Mouse (Mus musculus) heart, embryonic 12.5 days (tissue): ENCODE results near the gene Lmtk2. TPM values are rescaled to one million over a fixed set of nuclear protein-coding genes. Genes with fewer than 3 reads are reported as not detected.

Experiments
- ATAC-seq: fragments of 200-750 bp; cut with Nextera tagmentation; 2 replicates; pipeline ENCODE4 v1.8.0; 2017; ENCODE audit warnings: moderate TSS enrichment, moderate library complexity; ENCODE audit not compliant: insufficient number of reproducible peaks, low FRiP score
- H3K27ac ChIP-seq: fragments of 300-500 bp; sonication (generic); 2 replicates; pipeline ENCODE4 v1.5.1; 2016; ENCODE audit warnings: mild to moderate bottlenecking, moderate library complexity; ENCODE audit not compliant: poor library complexity, severe bottlenecking
- H3K27me3 ChIP-seq: fragments of 300-500 bp; sonication (generic); replicated peaks from 2 replicates; pipeline ENCODE4 v1.6.1; 2016; ENCODE audit warnings: mild to moderate bottlenecking, moderate library complexity
- H3K36me3 ChIP-seq: fragments of 300-500 bp; sonication (generic); 2 replicates; pipeline ENCODE4 v1.6.1; 2016; ENCODE audit warnings: mild to moderate bottlenecking, moderate library complexity
- H3K4me1 ChIP-seq: fragments of 300-500 bp; sonication (generic); replicated peaks from 2 replicates; pipeline ENCODE4 v1.6.1; 2016; ENCODE audit warnings: mild to moderate bottlenecking
- H3K4me2 ChIP-seq: fragments of 300-500 bp; sonication (generic); 2 replicates; pipeline ENCODE4 v1.6.1; 2016; ENCODE audit warnings: mild to moderate bottlenecking, moderate library complexity
- H3K4me3 ChIP-seq: fragments of 300-500 bp; sonication (generic); 2 replicates; pipeline ENCODE4 v1.5.1; 2016; ENCODE audit warnings: mild to moderate bottlenecking
- H3K9ac ChIP-seq: fragments of 300-500 bp; sonication (generic); 2 replicates; pipeline ENCODE4 v1.6.1; 2016; ENCODE audit warnings: mild to moderate bottlenecking, moderate library complexity
- H3K9me3 ChIP-seq: fragments of 300-500 bp; sonication (generic); replicated peaks from 2 replicates; pipeline ENCODE4 v1.6.1; 2016; ENCODE audit warnings: mild to moderate bottlenecking, moderate library complexity
- WGBS: fragments of 180-500 bp; shearing (Covaris S2); methylation state at CpG from one replicate; pipeline ENCODE4 v1.1.7; 2016; 5-methylcytosine and 5-hydroxymethylcytosine counted together
- polyA plus RNA-seq: library from polyadenylated mRNA; unstranded; fragments of >200 nt; fragmentation: Nextera tagmentation; extraction: Ambion mirVana; gene quantifications from 2 replicates; pipeline ENCODE4 v1.2.1, GENCODE M21; 2016

The Lmtk2 gene
- polyA plus RNA-seq, 1 experiment from 2014 or later, result 6.9 TPM

DNA sequence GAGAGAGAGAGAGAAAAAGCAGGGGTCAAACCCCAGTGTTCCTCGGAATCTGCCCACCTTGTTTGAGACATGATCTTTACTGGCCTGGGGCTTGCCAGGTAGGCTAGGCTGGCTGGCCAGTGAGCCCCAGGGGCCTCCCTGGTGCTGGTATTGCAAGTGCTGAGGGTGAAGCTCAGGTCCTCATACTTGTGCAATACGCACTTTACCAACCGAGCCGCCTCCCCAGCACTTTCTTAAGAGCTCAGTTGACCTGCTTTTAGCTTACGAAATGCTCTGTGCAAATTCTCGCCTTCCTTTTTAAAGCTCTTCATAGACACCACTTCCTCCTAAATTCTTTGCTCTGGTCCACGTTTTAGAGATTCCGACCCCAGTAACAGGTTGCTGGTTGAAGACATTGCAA, 9.0 kb downstream of the Lmtk2 start:
- Histone ChIP-seq H3K4me2 (no peak overlapping the region), H3K9ac (no peak overlapping the region), H3K4me1 (peaks cover 37% of the 10 kb centered on the region), H3K9me3 (no peaks in the 10 kb centered on the region), H3K27ac (no peak overlapping the region), H3K4me3 (no peak overlapping the region), H3K27me3 (no peaks in the 10 kb centered on the region), H3K36me3 (no peaks in the 10 kb centered on the region)
- WGBS, result 89% methylated on average over 8 of the region's 8 CpGs
- no peak for ATAC-seq

DNA sequence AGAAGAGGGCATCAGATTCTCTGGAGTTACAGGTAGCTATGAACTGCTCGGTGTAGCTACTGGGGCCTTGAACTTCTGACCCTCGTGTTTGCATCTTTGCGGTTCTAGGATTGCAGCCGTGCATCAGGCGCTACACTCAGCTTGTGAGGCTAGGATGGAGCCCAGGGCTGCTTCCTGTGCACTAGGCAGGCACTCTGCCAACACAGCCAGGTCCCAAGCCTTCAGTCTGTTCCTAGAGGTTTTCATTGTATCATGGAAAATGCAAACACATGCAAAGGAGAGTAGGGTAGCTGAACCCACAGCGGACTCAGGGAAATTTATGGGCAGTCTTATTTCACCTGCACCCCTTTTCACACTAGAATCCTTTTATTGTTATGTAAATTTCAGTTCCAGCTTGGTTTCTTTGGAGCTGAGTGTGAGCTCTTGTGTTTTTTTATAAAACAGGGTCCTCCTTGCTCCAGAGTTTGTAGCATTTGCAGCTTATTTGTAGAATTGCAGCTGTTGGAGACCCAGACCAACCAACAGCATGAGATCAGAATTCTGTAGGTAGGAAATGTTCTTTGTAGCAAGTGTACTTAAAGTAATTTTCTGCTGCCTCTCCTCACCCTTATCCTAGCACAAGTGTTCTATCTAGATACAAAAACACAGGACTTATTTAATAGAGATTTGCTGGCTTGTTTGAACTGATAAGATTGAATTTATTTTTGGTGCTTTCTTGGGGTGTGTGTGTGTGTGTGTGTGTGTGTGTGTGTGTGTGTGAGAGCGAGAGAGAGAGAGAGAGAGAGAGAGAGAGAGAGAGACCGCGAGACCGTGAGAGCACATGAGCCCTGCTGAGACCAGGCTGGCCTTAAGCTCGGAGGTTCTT, 12.6 kb downstream of the Lmtk2 start:
- Histone ChIP-seq H3K4me1 (peaks cover 31% of the 10 kb centered on the region), H3K27ac (0 out of 2 replicates have a peak overlapping the region, but pooled peaks have one; percentile 31), H3K36me3 (no peaks in the 10 kb centered on the region), H3K27me3 (no peaks in the 10 kb centered on the region), H3K9me3 (no peaks in the 10 kb centered on the region), H3K4me3 (no peak overlapping the region), H3K4me2 (no peak overlapping the region), H3K9ac (no peak overlapping the region)
- ATAC-seq, result no peak; the same call in 1 of the 2 replicates
- 77% methylated on average over 11 of the region's 11 CpGs for WGBS

DNA sequence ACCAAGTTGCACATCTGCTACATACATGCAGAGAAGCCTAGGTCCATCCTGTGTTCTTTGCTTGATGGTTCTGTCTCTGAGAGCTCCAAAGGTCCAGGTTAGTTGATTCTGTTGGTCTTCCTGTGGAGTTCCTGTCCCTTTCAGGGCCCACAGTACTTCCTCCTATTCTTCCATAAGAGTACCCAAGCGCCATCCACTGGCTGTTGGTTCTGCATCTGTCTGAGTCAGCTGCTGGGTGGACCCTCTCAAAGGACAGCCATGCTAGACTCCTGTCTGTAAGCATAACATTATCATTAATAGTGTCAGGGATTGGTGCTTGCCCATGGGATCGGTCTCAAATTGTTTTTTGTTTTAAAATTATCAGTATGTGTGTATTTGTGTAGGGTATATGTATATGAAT, 13.8 kb downstream of the Lmtk2 start:
- ATAC-seq, result no peak
- no peak overlapping the region for H3K4me3 ChIP-seq
- WGBS, result 75% methylated on average over 2 of the region's 2 CpGs
- H3K4me2 ChIP-seq, result no peak overlapping the region
- no peak overlapping the region for H3K9ac ChIP-seq
- H3K4me1 ChIP-seq, result peaks cover 32% of the 10 kb centered on the region
- H3K27me3 ChIP-seq, result no peaks in the 10 kb centered on the region
- H3K9me3 ChIP-seq, result no peaks in the 10 kb centered on the region
- no peak overlapping the region for H3K27ac ChIP-seq
- no peaks in the 10 kb centered on the region for H3K36me3 ChIP-seq

DNA sequence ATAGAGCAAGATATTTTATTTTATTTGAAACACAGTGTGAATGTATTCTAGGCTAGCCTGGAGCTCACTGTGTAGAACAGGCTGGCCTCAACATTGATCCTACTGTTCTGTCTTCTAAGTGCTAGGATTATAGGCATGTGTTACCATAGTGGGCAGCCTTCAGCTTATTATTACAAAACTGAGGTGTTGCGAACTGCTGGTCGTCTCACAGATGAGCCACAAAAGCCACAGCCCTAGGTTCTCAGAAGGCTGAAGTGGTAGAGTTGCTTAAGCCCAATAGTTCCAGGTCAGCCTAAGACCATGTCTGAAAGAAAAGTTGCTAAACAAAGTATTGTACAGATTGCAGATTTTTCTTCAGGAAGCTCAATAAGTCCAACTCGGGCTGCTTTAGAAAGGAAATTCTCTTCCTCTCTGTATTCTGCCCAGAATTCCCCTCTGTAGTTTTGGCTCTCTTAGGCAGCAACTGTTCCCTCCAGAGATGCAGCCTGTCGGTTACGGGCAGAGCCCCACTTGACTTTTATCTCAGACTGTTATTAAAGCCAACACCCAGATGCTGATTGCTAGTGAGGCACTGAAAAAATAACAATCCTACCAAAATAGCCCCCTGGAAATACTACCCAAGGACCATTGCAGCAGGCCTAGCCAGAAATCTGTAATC, 14.9 kb downstream of the Lmtk2 start:
- WGBS, result 42% methylated on average over 5 of the region's 5 CpGs
- Histone ChIP-seq H3K4me3 (no peak overlapping the region), H3K27me3 (no peaks in the 10 kb centered on the region), H3K9ac (peak overlapping the region; percentile 45; the same call in 1 of the 2 replicates), H3K36me3 (no peaks in the 10 kb centered on the region), H3K4me1 (peaks cover 41% of the 10 kb centered on the region), H3K4me2 (peak overlapping the region; percentile 24; the same call in 1 of the 2 replicates), H3K9me3 (no peaks in the 10 kb centered on the region), H3K27ac (peak overlapping the region; percentile 51)
- no peak for ATAC-seq

DNA sequence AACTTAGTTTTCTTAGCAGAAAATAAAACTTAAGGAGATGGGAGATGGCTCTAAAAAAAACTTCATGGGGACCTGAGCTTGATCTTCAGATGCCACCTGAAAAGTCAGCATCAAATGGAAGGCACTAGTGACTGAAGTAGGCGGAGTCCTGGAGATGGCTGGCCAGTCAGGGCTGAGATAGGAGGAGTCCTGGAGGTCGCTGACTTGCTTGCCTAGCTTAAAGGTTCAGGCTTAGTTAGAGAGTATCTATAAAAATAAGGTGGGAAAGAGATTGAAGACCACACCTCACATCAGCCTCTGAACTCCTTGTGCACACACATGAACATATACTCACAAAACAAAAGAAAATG, 15.4 kb downstream of the Lmtk2 start:
- H3K27ac ChIP-seq, result peak overlapping the region; percentile 51; the same call in 1 of the 2 replicates
- no peak for ATAC-seq
- no peak overlapping the region for H3K9ac ChIP-seq
- no peaks in the 10 kb centered on the region for H3K9me3 ChIP-seq
- H3K4me3 ChIP-seq, result no peak overlapping the region
- peaks cover 46% of the 10 kb centered on the region for H3K4me1 ChIP-seq
- no peaks in the 10 kb centered on the region for H3K27me3 ChIP-seq
- H3K36me3 ChIP-seq, result no peaks in the 10 kb centered on the region
- no peak overlapping the region for H3K4me2 ChIP-seq
- 66% methylated on average over 2 of the region's 2 CpGs for WGBS

DNA sequence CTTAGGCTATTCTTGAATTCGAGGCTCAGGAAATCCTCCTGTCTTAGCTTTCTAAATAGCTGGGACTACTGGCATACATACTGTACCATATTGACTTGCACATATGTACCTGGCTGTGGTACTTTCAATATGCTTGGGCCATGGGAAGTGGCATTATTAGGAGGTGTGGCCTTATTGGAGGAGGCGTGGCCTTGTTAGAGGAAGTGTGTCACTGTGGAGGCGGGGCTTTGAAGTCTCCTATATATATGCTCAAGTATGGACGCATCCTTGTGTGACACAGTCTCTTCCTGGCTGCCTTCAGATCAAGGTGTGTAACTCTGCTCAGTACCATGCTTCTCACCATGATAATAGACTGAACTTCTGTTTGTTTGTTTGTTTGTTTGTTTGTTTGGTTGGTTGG, 18.0 kb downstream of the Lmtk2 start:
- H3K9ac ChIP-seq, result no peak overlapping the region
- H3K27me3 ChIP-seq, result no peaks in the 10 kb centered on the region
- 94% methylated on average over 4 of the region's 4 CpGs for WGBS
- H3K4me2 ChIP-seq, result no peak overlapping the region
- no peak overlapping the region for H3K27ac ChIP-seq
- H3K36me3 ChIP-seq, result no peaks in the 10 kb centered on the region
- no peak for ATAC-seq
- H3K4me3 ChIP-seq, result no peak overlapping the region
- no peaks in the 10 kb centered on the region for H3K9me3 ChIP-seq
- H3K4me1 ChIP-seq, result peaks cover 42% of the 10 kb centered on the region

DNA sequence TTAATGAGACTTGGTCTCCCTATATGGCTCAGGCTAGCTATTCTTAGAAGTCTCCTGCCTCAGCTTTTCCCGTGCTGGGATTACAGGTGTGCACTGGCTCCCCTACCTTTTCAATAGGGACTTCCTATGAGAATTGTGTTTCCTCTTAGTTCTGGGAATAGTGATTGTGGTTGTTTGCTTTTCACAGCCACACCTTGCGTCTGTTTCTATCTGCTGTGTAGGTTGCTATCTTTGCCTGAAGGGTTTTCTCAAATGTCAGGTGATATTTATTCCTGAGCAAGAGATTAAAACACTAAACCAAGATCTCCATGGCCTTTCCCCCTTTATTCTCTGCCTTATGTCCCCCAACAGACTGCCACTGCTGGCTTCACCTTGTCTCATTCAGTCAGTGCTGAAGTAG, 19.1 kb downstream of the Lmtk2 start:
- H3K27ac ChIP-seq, result no peak overlapping the region
- no peak overlapping the region for H3K9ac ChIP-seq
- H3K36me3 ChIP-seq, result no peaks in the 10 kb centered on the region
- no peaks in the 10 kb centered on the region for H3K9me3 ChIP-seq
- no peak overlapping the region for H3K4me3 ChIP-seq
- no peaks in the 10 kb centered on the region for H3K27me3 ChIP-seq
- no peak for ATAC-seq
- WGBS, result 67% methylated on average over 2 of the region's 2 CpGs
- H3K4me1 ChIP-seq, result peaks cover 42% of the 10 kb centered on the region
- no peak overlapping the region for H3K4me2 ChIP-seq

DNA sequence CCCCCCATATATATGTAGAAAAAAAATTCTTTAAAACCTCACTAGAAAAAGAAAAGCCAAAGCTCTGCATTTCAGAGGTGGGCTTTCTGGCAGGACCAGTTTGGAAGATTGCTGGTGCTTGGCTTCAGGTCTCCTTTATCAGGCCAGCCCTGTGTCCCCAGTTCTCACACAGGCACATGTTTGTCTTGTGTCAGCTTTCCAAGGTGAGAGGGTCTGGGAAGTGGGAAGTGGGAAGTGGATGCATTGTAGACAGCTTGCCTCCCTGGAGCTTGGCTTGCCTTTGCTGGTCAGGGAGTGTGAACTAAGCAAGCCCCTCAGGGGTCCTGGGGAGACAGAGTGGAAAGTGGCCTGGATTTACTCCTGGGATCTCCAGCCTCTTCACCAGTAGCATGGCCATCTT, 21.3 kb downstream of the Lmtk2 start:
- Histone ChIP-seq H3K4me2 (no peak overlapping the region), H3K4me1 (peaks cover 34% of the 10 kb centered on the region), H3K9me3 (no peaks in the 10 kb centered on the region), H3K27me3 (no peaks in the 10 kb centered on the region), H3K9ac (no peak overlapping the region), H3K27ac (no peak overlapping the region), H3K36me3 (no peaks in the 10 kb centered on the region), H3K4me3 (no peak overlapping the region)
- no peak for ATAC-seq

DNA sequence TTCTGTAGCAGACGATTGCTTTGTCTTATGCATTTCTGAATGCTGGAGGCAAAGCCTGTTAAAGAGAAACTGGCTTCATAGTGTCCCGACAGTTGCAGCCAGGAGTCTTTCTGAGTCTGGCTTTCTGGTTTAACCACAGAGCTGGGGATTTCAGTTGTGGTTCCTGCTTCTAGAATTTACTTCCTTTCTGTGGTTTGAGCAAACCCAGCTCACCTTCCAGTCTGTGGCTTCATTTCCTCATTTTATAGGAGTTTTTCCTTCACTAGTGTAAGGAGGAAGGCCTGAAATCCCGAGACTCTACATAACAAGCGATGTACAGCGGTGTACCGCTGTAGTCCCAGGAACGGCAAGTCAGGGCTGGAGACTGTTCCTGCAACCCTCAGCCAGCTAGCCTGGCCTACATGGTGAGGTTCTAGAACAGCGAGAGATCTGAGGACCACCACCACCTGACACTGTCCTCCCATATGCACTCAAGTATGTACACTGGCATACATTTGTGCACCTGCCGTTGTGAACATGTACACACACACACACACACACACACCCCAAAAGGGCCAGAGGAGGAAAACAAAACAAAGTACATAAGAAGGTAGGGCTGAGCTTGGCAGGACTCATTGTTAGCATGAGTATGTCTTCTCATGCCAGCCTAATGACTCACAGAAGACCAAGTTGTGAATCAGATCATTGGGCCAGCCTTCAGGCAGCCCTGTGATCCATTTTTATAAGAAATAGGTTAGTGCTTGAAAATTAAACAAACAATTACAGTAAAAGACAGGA, 25.9 kb downstream of the Lmtk2 start:
- 78% methylated on average over 9 of the region's 9 CpGs for WGBS
- Histone ChIP-seq H3K9ac (no peak overlapping the region), H3K4me2 (no peak overlapping the region), H3K36me3 (peaks cover 10% of the 10 kb centered on the region), H3K4me1 (peaks cover 21% of the 10 kb centered on the region), H3K4me3 (no peak overlapping the region), H3K9me3 (no peaks in the 10 kb centered on the region), H3K27me3 (no peaks in the 10 kb centered on the region), H3K27ac (no peak overlapping the region)
- ATAC-seq, result no peak

DNA sequence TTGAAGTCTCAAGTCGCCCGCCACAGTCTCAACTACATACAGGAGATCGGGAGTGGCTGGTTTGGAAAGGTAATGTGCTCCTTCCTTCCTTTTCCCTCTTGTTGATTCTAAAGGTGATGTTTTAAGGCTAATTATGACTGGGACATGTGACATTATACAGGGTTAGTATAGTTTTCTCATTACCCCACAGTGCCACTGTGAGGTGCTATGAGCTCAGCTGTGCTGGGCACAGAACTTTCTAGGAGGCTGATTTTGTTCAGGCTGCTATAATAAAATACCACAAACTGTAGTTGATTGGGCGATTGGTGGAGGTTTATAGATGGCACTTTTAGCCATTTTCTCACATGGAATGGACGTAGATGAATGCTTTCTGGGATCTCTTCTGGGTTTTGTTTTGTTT, 43.3 kb downstream of the Lmtk2 start:
- no peaks in the 10 kb centered on the region for H3K9me3 ChIP-seq
- 79% methylated on average over 5 of the region's 5 CpGs for WGBS
- no peak overlapping the region for H3K9ac ChIP-seq
- H3K4me1 ChIP-seq, result 0 out of 2 replicates have a peak, but pooled peaks cover 5% of the 10 kb centered on the region
- peaks cover 38% of the 10 kb centered on the region for H3K36me3 ChIP-seq
- H3K4me2 ChIP-seq, result no peak overlapping the region
- H3K27ac ChIP-seq, result no peak overlapping the region
- H3K27me3 ChIP-seq, result no peaks in the 10 kb centered on the region
- no peak overlapping the region for H3K4me3 ChIP-seq
- ATAC-seq, result no peak

DNA sequence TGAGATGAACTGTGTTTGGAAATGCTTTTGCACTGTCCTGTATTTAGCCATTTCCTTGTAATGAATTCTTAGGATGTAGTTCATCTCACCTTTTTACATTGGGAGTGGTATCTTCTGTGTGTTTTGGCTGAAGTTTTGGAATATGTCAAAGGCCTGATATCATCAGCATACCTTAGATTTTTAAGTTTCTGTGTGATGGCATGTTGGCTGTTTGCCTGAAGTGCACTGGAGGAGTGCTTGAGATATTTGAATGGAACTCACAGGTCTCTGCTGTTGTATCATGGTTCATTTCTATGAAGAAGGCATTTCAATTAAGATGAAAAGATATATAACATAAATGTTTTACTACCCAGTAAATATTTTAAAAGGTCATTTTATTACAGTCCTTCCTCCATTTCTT, 46.7 kb downstream of the Lmtk2 start:
- no peak for ATAC-seq
- Histone ChIP-seq H3K9ac (no peak overlapping the region), H3K36me3 (peaks cover 44% of the 10 kb centered on the region), H3K9me3 (no peaks in the 10 kb centered on the region), H3K4me3 (no peak overlapping the region), H3K4me2 (no peak overlapping the region), H3K27ac (no peak overlapping the region), H3K27me3 (no peaks in the 10 kb centered on the region), H3K4me1 (peaks cover 20% of the 10 kb centered on the region; the same call in 1 of the 2 replicates)
